Mouse (Mus musculus) stomach, postnatal 0 days (tissue): Measurements from ENCODE around the gene Rtn2.

ENCODE experiments used
- CTCF ChIP-seq: IDR thresholded peaks from 2 replicates; pipeline ENCODE4 v1.5.1; 2016; ENCODE audit warnings: antibody characterized with exemption, low read depth, mild to moderate bottlenecking, moderate library complexity
- EP300 ChIP-seq: optimal IDR thresholded peaks from 2 replicates; pipeline ENCODE3; 2016; ENCODE audit warnings: antibody characterized with exemption

GRCm38 (mm10) chr7:19318201-19318600 is 35.8 kb downstream of the Rtn2 start:
- TF ChIP-seq CTCF (no peak), EP300 (no peak)
